Mouse (Mus musculus) neural tube, embryonic 10.5 days (tissue): ENCODE data around the gene Zfp60.

Experiments
- DNase-seq: peaks from one replicate; pipeline ENCODE4 v3.0.0-alpha.2; 2017; ENCODE audit warnings: low spot score; ENCODE audit errors: extremely low spot score

Gene Zfp60

DNA sequence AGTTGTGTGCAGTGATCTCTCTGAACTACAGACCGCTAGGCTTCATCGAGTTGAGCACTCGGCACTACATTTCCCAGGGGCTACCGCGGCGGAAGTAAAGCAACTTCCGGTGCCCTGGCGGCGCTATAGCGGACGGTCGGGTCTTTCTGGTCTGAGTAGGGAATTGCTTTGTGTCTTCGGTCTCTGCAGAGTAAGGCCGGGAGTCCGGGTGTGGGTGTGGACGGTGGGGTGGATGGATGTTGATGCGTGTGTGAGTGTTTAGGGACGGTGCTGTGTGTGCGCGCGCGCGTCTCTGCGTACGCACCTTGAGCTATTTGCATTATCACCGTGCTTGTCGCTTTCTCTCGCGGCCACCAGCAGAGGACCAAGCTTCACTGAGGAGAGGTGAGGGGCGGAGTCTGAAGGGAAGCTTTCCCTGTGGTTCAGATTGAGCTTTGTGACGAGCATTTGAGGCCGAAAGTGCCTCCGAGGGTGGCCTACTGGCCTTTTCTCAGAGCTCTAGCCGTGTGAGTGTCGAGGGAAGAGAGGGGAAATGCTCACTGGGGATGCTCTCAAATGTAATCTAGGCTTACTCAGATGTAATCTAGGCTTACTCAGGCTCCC, at the start of gene Zfp60:
Gene Zfp60 (plus strand): TSS at position 109 of the 603 bp plus-strand sequence.
- DNase-seq: peak; percentile 91

DNA sequence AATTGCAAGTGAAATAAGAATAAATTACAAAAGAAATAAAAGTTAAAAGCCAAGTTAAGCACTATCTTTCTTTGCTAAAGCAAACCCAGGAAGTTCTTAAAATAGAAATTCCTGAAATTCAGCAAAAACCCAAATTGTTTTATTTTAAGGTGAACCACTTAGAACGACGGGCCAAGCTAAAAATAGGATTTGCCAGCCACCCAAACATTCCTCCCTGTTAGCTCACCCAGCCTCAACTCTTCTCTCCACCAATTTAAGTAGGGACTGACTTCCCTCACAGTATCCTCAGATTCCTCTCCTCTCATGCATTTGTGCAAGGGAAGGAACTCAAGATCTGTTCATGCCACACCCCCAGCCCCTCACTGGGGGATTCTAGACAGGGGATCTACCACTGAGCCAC, 48.0 kb upstream of the Zfp60 start:
- no peak for DNase-seq

DNA sequence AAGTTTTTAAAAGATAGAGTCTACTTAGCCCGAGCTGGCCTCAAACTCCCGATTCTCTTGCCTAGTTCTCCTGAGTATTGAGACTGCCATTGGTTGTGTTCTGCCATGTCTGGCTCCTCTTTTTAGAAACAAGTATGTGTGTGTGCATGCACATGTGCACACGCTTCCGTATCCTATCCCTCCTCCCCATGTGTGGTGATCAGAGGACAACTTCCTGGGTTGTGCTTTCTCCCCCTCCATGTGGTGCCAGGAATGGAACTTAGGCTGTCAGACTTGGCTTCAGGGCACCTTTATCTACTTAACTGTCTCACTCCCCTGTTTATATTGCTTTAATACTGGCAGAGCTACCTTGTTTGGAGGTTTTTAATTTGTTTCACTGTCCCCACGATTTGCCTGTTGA, 46.0 kb upstream of the Zfp60 start:
- no peak for DNase-seq

DNA sequence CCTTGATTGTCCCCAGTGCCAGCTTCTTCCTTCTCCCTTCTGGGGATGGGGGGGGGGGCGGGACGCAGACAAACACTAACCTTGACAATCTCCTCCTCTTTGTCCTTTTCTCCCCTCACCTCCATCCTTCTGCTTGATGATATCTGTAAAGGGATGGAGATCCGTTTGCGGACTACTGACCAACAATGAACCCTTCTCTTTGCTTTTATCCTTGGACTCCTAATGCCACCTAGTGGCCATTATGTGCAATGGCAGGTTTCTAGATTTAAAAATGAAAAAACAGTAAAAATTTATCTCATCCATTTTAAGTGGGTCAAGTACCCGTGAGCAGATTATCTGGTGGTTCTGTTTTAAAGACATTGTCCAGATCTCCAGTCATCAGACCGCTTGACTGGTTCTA, 45.5 kb upstream of the Zfp60 start:
- DNase-seq: peak; percentile 42

DNA sequence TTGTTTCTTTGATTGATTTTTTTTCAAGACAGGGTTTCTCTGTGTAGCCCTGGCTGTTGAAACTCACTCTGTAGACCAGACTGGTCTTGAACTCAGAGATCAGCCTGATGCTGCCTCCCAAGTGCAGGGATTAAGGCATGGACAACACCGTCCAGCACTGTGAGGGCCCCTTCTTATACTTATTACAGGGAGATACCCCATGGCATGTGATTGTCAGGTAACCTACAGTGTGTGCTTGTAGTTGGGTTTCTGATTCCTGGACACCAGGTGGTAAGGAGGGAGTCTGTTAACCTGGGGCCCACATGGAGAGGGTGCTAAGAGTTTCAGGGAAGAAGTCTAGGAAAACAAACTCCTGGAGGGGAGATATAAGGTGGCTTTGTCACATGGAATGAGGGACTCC, 44.1 kb upstream of the Zfp60 start:
- DNase-seq: no peak

DNA sequence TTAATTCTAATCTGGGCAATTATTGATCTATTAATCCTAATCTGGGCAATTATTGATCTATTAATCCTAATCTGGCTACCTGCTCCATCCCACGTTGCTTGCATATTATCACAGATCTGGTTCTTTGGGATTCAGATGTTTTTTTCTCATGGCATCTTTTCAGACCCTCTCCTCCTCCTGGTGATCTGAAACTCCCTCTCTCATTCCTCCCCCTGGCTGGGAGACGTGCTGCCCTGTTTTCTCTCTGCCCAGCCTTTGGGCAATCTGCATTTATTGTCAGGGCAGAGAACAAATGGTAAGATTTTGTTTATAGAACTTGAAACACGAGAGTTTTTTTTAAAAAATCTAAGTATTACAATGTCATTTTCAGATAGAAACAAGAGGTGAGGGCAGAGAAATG, 43.4 kb upstream of the Zfp60 start:
- DNase-seq: no peak

DNA sequence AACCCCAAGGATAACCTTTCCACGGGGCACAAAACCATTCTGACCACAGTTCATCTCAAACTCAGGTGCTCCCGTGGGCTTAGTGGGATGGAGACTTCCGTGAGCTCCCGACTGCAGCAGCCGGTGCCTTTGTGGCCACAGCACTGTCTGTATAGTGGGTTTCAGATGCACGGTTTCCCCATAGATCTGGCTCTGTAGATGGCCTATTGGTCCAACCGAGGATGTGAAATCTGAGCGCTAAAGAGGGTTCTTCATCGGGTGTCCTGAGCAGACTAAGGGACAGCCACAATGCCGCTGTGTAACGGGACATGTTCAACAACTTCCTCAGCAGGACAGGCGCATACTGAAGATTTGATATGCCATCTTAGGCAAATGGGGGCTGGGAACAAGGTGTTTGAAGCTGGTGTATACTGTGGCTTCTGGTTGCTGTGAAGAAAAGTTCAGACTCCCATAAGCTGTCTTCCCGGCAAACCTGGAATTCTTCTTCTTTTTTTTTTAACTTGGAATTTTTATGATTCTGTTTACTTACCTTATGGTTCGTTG, 42.9 kb upstream of the Zfp60 start:
- DNase-seq: peak; percentile 30

DNA sequence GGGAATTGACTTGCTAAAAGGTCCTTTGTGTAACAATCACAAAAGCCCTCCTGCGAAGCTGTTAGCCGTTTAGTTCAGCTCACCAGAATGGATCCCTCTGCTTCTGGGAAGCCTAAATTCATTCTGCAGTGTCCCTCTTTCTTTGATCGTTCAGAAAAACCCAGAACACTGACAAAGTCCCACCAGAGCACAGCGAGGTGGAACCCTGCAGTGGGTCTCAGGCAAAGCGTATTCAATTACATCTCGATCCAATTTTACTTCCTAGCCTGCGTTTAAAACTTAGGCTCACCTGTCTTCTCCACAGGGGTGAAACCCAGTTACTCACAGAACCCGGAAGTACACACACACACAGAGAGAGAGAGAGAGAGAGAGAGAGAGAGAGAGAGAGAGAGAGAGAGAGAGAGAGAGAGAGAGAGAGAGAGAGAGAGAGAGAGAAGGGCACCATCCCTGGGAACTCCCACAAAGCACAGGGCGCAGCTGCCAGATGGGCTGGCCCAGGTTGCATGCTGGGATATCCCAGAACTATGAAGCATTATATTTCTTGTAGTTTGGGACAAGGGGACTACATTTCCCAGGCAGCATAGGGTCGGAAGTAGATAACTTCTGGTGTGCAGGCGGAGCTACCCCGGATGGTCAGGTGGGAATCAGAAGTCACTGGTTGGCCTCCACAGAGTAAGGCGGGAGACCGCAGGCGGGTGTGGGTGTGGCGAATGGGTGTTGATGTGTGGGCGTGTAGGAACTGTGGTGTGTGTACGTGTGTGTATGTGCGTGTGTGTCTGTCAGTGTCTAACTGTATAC, 42.2 kb upstream of the Zfp60 start, which contains the start of gene Zfp607b:
Gene Zfp607b (plus strand): TSS at position 526 of the 798 bp plus-strand sequence.
- DNase-seq: peak; percentile 85

DNA sequence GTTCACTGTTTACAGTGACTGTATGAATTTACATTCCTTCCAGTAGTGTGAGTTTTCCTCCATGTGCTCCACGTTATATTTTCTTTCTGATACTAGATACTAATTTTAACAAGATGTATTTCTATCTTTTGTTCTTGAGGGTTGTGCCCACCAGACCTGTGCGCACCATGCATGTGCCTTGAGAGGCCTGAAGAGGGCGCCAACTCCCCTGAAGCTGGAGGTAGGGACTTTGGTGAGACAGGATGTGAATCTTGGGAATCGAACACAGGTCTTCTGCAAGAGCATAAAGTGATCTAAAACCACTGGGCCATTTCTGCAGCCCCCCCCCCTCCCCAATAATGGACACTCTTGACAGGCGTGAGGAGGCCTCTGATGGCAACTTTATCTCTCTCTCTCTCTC, 40.1 kb upstream of the Zfp60 start:
- DNase-seq: peak; percentile 44

DNA sequence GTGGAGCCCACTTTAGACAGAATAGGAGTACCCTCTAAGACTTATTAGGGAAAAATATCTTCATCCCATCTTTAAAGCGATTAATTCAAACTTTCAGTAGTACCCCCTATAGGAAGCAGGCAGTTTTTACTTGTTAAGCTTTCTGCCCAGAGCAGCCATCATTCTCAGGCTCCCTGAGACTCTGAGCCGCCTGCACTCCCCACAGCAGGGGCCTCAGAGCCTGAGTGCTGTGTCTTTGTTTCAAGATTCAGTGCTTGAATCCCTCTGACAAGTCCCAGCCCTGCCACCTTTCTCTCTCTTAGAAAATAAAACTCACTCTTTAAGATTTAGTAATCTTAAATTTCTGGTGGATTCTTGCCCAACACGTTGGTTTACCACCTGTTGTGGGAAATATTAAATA, 34.5 kb upstream of the Zfp60 start:
- DNase-seq: no peak

DNA sequence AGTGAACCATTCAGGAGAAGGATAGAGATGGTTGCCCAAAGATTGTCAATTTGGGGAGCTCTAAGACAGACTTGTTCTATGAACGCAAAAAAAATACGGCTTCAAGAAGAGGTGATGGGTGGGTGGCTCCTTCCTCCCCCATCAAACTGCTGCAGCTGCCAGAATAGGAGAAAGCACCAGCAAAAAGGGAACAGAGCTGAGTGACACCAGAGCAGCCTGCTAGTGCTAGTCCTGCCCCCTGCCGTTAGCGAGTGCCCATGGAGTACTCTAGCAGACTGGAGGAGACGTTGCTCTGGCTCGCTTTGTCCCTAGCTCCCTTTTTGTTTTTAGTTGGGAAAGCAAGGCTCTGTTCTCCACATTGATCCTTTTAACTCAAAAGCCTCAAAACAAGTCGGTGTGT, 20.8 kb upstream of the Zfp60 start:
- no peak for DNase-seq

DNA sequence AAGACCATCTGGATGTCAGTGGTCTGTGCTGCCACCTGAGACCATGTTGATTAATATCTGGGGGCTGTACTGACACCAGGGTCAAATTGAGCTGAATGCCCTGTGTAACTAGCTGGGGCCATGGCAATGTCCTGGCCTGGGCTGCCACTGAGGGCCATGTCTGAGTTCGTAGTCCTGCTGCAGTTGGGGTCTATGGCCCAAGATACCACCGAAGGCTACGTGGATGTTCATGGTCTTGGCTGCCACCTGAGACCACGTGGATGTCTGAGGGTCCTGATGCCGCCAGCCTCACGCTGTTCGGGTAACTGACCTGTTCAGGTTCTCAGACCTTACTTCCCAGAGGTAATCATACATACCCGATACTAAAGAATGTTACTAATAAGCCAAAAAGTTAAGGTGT, 9.2 kb upstream of the Zfp60 start:
- no peak for DNase-seq

DNA sequence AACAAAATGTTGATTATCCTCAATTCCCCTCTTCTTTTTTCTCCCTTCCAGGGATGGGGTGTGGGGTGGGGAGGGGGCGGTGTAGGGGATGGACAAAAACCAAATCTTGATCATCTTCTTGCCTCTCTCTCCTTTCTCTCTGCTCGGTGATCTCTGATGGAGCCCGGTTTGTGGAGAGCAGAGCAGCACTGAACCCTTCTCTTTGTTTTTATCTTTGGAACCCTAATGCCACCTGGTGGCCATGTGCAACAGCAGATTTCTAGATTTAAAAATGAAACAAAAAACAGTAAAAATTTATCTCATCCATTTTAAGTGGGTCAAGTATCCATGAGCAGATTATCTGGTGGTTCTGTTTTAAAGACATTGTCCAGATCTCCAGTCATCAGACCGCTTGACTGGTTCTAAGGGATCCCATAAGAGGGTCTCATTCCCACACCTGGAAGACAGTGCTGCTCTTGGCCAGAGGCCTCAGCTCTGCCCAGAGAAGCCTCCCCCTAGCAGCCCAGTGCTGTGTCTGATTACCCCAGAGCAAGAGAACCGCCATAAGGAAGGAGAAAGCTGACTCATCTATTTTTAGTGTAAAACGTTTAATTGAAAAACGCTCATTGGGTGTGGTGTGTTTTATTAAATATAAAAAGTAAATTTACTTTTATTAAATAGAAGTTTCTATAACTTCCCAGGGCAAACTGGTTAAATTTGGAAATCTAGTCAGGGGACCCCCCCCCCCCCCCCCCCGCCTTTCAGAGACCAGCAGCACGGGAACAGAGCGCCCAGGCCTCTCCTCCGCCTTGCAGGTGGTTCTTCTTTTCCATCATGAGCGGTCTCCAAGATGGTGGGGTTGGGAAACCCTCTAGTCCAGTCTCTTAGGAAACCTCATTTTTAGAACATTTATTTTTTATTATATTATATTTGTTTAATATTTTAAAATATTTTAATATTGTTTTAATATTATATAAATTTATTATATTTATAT, 5.3 kb upstream of the Zfp60 start:
- peak; percentile 37 for DNase-seq

DNA sequence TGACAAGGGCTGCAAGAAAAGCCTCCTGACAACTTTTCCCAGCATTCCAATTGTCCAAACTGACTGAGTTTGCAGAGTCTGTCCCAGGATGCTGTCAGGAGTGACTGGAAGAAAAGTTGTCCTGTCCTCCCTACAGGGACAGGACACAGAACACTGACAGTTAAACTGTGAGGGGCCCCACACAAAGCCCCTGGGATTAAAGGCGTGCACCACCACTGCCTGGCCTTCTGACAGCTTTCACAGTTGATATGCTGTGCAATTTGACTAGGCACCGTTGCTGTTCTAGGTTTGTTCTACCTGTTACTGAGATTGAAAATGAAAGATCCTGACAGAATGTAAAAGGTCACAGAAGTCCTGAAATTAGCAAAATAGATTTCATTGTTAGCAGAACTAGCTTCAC, 3.7 kb upstream of the Zfp60 start:
- no peak for DNase-seq

DNA sequence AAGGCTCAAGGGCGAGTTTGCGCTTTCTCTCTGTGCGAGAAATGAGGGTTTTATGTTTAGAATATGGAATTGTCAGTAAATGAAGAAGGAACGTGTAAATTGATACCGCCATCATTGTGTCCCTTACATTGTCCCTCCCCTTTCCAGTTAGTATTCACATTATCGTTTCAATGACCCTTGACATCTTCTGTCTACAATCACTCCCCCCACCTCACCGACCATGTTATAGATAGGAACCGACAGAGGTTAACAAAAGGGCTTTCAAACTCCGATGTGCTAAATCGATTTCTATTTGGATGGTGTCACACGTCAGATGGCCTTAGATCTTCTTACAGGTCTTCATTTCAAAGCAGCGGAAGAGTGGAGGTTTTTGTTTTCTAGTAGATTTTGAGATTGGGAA, 757 bp downstream of the Zfp60 start:
- peak; percentile 27 for DNase-seq

DNA sequence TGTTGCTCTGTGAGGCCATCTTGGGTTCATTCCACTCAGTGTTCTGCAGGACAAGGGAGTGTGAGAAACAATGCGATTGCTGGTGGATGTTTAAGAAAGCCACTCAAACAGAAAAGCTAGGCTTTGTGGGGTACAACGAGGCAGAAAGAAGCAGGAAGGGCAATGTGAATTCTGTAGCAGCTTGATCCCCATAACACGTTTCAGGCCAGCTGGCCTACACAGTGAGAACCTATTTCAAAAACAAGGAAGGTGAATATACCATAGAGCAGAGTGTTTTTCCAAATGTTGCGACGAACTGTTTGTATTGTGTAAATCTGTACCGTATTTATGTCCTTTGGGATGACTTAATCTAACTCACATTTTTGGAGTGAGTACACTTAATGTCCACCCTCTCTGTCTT, 1.3 kb downstream of the Zfp60 start:
- DNase-seq: no peak

DNA sequence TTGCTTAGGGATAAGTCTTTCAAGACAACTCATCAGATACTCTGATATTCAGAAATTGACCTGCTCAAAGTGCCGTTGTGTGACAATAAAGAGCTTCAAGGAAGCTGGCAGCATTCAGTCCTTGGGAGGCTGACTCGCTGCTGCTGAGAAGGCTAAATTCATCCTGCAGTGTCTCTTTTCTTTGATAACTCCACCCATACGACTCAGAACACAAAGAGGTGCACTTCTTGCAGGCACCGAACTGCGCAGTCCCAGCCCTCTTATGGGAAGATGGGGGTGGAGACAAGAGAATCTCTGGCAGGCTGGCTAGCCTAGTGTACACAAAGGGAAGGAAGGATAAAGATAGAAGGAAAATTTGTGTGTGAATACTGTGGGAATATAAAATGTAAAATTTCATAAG, 4.3 kb downstream of the Zfp60 start:
- no peak for DNase-seq

DNA sequence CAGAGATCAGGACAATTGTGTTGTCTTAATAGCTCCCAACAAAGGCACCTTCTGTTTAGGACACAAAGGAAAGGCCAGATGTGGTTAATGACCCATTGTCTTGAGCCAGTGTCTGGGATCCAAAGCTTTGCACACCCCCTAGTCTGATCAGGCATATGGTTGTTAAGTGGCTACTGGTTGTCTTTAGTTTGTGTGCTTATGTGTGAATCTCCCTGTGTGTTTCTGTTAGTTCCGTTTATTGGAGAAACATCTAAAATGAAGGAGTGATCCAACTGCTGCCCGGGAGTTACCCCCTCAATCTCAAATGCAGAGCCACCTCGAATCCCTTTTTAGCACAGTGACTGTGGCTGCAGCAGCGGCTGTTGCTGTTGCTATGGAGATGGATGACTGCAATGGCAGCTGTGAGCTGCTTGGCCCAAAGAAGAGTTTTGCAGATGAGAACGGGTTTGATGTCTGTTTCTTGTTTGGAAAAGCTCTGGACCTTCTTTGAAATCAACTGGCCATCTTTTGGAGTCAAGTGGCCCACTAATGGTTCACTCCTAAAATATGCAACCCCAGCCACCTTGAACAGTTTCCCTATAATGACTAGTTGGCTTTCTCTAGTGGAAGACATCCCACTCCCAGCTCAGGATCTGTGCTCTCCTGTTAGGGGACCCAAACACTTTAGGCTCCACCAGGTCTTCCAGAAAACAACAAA, 25.3 kb downstream of the Zfp60 start:
- peak; percentile 42 for DNase-seq

DNA sequence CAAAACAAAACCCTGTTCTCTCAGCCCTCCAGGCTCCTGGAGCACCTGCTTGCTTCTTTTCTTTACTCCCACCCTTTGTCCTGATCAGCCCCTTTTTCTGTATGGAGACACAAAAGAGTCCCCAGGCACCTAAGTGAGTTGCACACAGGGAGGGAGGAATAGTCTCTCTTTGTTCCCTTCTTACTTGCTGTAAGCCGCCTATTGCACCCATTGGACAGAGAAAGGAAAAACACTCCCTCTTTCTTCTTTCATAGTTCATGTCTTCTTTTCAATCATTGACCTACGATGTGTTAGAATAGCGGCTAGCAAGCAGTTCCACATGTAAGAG, 25.8 kb downstream of the Zfp60 start:
- no peak for DNase-seq

DNA sequence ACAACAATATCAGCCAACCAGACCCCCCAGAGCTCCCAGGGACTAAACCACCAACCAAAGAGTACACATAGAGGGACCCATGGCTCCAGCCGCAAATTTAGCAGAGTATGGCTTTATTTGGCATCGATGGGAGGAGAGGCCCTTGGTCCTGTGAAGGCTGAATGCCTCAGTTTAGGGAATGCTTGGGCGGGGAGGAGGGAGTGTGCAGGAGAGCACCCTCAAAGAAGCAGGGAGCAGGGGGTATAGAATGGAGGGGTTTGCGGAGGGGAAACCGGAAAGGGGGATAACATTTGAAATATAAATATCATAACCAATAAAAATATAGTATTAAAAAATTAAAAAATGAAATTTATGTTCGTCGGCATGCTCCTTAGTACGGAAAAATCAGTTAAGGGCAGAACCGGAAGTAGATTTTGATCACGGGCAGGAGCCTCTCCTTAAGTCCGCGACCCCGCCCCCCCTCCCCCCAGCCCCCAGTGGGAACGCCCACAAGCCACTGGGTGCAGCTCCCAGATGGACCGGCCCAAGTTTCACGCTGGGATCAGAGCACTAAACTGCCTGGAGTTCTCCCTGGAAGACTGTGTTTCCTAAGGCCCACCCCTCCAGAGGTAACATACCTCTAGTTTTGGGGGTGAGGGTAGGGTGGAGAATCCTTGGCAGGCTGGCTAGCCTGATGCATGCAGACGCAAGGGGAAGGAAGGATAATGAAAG, 34.1 kb downstream of the Zfp60 start:
- DNase-seq: peak; percentile 38

DNA sequence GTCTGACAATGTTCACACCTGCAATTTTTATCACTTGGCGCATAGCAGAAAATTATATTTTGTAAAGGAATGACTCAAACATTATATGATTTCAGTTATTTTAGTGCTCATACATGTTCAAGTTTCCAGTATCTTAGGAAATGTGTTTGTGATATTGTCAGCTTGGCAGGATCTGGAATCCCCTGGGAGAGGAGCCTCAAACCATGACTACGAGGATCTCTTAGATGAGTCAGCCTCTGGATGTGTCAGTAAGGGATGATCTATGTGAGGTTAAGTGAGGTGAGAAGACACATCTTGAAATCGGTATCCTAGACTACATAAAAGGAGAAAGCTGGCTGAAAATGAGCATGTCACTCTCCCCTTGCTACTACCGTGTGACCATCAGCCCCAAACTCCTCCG, 58.1 kb downstream of the Zfp60 start:
- no peak for DNase-seq
